Mouse (Mus musculus) heart, embryonic 13.5 days (tissue): ENCODE data around the gene Dtx2. TPM values are rescaled to one million over a fixed set of nuclear protein-coding genes. Genes with fewer than 3 reads are reported as not detected.

Experiments used
- ATAC-seq: fragments of 200-750 bp; cut with Nextera tagmentation; 2 replicates; pipeline ENCODE4 v1.8.0; 2017; ENCODE audit warnings: moderate TSS enrichment; ENCODE audit not compliant: insufficient number of reproducible peaks, low FRiP score, low TSS enrichment; ENCODE audit errors: extremely low read depth
- H3K27ac ChIP-seq: fragments of 300-500 bp; sonication (generic); replicated peaks from 2 replicates; pipeline ENCODE4 v1.5.1; 2015; ENCODE audit warnings: moderate library complexity, mild to moderate bottlenecking, inconsistent platforms
- H3K27me3 ChIP-seq: fragments of 300-500 bp; sonication (generic); replicated peaks from 2 replicates; pipeline ENCODE4 v1.6.1; 2015; ENCODE audit warnings: mild to moderate bottlenecking, inconsistent platforms
- H3K36me3 ChIP-seq: fragments of 300-500 bp; sonication (generic); 2 replicates; pipeline ENCODE4 v1.6.1; 2015; ENCODE audit warnings: mild to moderate bottlenecking, inconsistent platforms
- H3K4me1 ChIP-seq: fragments of 300-500 bp; sonication (generic); 2 replicates; pipeline ENCODE4 v1.6.1; 2015; ENCODE audit warnings: inconsistent platforms
- H3K4me2 ChIP-seq: fragments of 300-500 bp; sonication (generic); 2 replicates; pipeline ENCODE4 v1.6.1; 2015; ENCODE audit warnings: inconsistent platforms, mild to moderate bottlenecking, moderate library complexity
- H3K4me3 ChIP-seq: fragments of 300-500 bp; sonication (generic); 2 replicates; pipeline ENCODE4 v1.5.1; 2015; ENCODE audit warnings: moderate library complexity, mild to moderate bottlenecking, inconsistent platforms
- H3K9ac ChIP-seq: fragments of 300-500 bp; sonication (generic); 2 replicates; pipeline ENCODE4 v1.6.1; 2015; ENCODE audit warnings: inconsistent platforms, mild to moderate bottlenecking, moderate library complexity
- H3K9me3 ChIP-seq: fragments of 300-500 bp; sonication (generic); 2 replicates; pipeline ENCODE4 v1.6.1; 2016; ENCODE audit warnings: inconsistent platforms
- WGBS: fragments of 180-500 bp; shearing (Covaris S2); methylation state at CpG from one replicate; pipeline ENCODE4 v1.1.7; 2015; ENCODE audit warnings: mixed read lengths; 5-methylcytosine and 5-hydroxymethylcytosine counted together
- polyA plus RNA-seq: library from polyadenylated mRNA; unstranded; fragments of >200 nt; fragmentation: Nextera tagmentation; extraction: Ambion mirVana; gene quantifications from 2 replicates; pipeline ENCODE4 v1.2.1, GENCODE M21; 2015

Dtx2 gene
- polyA plus RNA-seq, 1 experiment from 2014 or later: 23.0 TPM

- Histone ChIP-seq H3K9ac (peak overlapping the region; percentile 42; the same call in 1 of the 2 replicates), H3K4me3 (no peak overlapping the region), H3K9me3 (no peaks in the 10 kb centered on the region), H3K4me1 (peaks cover 30% of the 10 kb centered on the region), H3K4me2 (no peak overlapping the region), H3K27ac (peak overlapping the region; percentile 81), H3K36me3 (peaks cover 48% of the 10 kb centered on the region), H3K27me3 (no peaks in the 10 kb centered on the region)
- WGBS: 53% methylated on average over 2 of the region's 2 CpGs
- no peak for ATAC-seq
These were observed 7.7 kb downstream of the Dtx2 start for GRCm38 (mm10) chr5:136002325-136002724.

GRCm38 (mm10) chr5:136002751-136003151 lies 8.2 kb downstream of the Dtx2 start:
- H3K9ac ChIP-seq: peak overlapping the region; percentile 42; the same call in 1 of the 2 replicates

GRCm38 (mm10) chr5:136004537-136004936 lies 9.9 kb downstream of the Dtx2 start:
- Histone ChIP-seq H3K9ac (peak overlapping the region; percentile 5; the same call in 1 of the 2 replicates), H3K9me3 (no peaks in the 10 kb centered on the region), H3K36me3 (peaks cover 29% of the 10 kb centered on the region), H3K4me1 (peaks cover 37% of the 10 kb centered on the region), H3K27me3 (no peaks in the 10 kb centered on the region), H3K4me2 (no peak overlapping the region), H3K27ac (no peak overlapping the region), H3K4me3 (no peak overlapping the region)
- ATAC-seq: no peak
- WGBS: 64% methylated on average over 4 of the region's 4 CpGs

More at GRCm38 (mm10) chr5:136002751-136003151, 8.2 kb downstream of the Dtx2 start:
- no peaks in the 10 kb centered on the region for H3K9me3 ChIP-seq
- H3K4me3 ChIP-seq: no peak overlapping the region
- peaks cover 34% of the 10 kb centered on the region for H3K4me1 ChIP-seq
- WGBS: 14% methylated on average over 3 of the region's 3 CpGs
- peak overlapping the region; percentile 11 for H3K4me2 ChIP-seq
- no peak for ATAC-seq
- peaks cover 44% of the 10 kb centered on the region for H3K36me3 ChIP-seq
- peak overlapping the region; percentile 81 for H3K27ac ChIP-seq
- no peaks in the 10 kb centered on the region for H3K27me3 ChIP-seq

GRCm38 (mm10) chr5:136007745-136008144 lies 13.1 kb downstream of the Dtx2 start:
- H3K27me3 ChIP-seq: no peaks in the 10 kb centered on the region
- no peak overlapping the region for H3K4me3 ChIP-seq
- no peak overlapping the region for H3K27ac ChIP-seq
- H3K4me2 ChIP-seq: no peak overlapping the region
- ATAC-seq: no peak
- peaks cover 28% of the 10 kb centered on the region for H3K4me1 ChIP-seq
- no peaks in the 10 kb centered on the region for H3K9me3 ChIP-seq
- H3K9ac ChIP-seq: no peak overlapping the region
- peaks cover 34% of the 10 kb centered on the region for H3K36me3 ChIP-seq
- 61% methylated on average over 7 of the region's 7 CpGs for WGBS

- Histone ChIP-seq H3K27me3 (no peaks in the 10 kb centered on the region), H3K27ac (peak overlapping the region; percentile 78), H3K9ac (peak overlapping the region; percentile 62), H3K4me3 (no peak overlapping the region), H3K36me3 (peaks cover 51% of the 10 kb centered on the region), H3K4me1 (peaks cover 55% of the 10 kb centered on the region), H3K4me2 (peak overlapping the region; percentile 33), H3K9me3 (no peaks in the 10 kb centered on the region)
- 46% methylated on average over 10 of the region's 10 CpGs for WGBS
- peak; percentile 67 for ATAC-seq
These were observed 20.3 kb downstream of the Dtx2 start for GRCm38 (mm10) chr5:136014877-136015276.

GRCm38 (mm10) chr5:136015586-136015985 lies 21.0 kb downstream of the Dtx2 start:
- peaks cover 61% of the 10 kb centered on the region for H3K4me1 ChIP-seq
- WGBS: 73% methylated on average over 10 of the region's 10 CpGs
- H3K9ac ChIP-seq: peak overlapping the region; percentile 62

GRCm38 (mm10) chr5:136016014-136016876 lies 21.6 kb downstream of the Dtx2 start:
- Histone ChIP-seq H3K4me2 (peak overlapping the region; percentile 33; the same call in 1 of the 2 replicates), H3K9ac (peak overlapping the region; percentile 63), H3K27ac (peak overlapping the region; percentile 78), H3K9me3 (no peaks in the 10 kb centered on the region), H3K4me3 (no peak overlapping the region), H3K36me3 (peaks cover 44% of the 10 kb centered on the region), H3K27me3 (no peaks in the 10 kb centered on the region), H3K4me1 (peaks cover 61% of the 10 kb centered on the region)
- ATAC-seq: no peak
- WGBS: 54% methylated on average over 10 of the region's 10 CpGs

More at GRCm38 (mm10) chr5:136015586-136015985, 21.0 kb downstream of the Dtx2 start:
- Histone ChIP-seq H3K27ac (peak overlapping the region; percentile 78), H3K27me3 (no peaks in the 10 kb centered on the region), H3K36me3 (peaks cover 51% of the 10 kb centered on the region), H3K4me2 (peak overlapping the region; percentile 33), H3K9me3 (no peaks in the 10 kb centered on the region), H3K4me3 (no peak overlapping the region)
- ATAC-seq: no peak

GRCm38 (mm10) chr5:136017262-136017661 lies 22.7 kb downstream of the Dtx2 start:
- Histone ChIP-seq H3K9me3 (no peaks in the 10 kb centered on the region), H3K36me3 (peaks cover 44% of the 10 kb centered on the region), H3K27ac (no peak overlapping the region), H3K9ac (no peak overlapping the region), H3K27me3 (no peaks in the 10 kb centered on the region), H3K4me1 (peaks cover 61% of the 10 kb centered on the region), H3K4me3 (no peak overlapping the region), H3K4me2 (no peak overlapping the region)
- no peak for ATAC-seq
- WGBS: 79% methylated on average over 6 of the region's 6 CpGs

- Histone ChIP-seq H3K4me2 (no peak overlapping the region), H3K9ac (no peak overlapping the region), H3K27ac (peak overlapping the region; percentile 66), H3K9me3 (no peaks in the 10 kb centered on the region), H3K4me1 (peaks cover 61% of the 10 kb centered on the region), H3K36me3 (peaks cover 41% of the 10 kb centered on the region), H3K27me3 (no peaks in the 10 kb centered on the region), H3K4me3 (no peak overlapping the region)
- ATAC-seq: no peak
- WGBS: 62% methylated on average over 2 of the region's 2 CpGs
These were observed 24.1 kb downstream of the Dtx2 start for GRCm38 (mm10) chr5:136018726-136019125.

- Histone ChIP-seq H3K9ac (peak overlapping the region; percentile 10; the same call in 1 of the 2 replicates), H3K4me2 (no peak overlapping the region), H3K36me3 (peaks cover 41% of the 10 kb centered on the region), H3K4me1 (peaks cover 56% of the 10 kb centered on the region), H3K9me3 (no peaks in the 10 kb centered on the region), H3K27ac (peak overlapping the region; percentile 66), H3K27me3 (no peaks in the 10 kb centered on the region), H3K4me3 (no peak overlapping the region)
- 9% methylated on average over 1 of the region's 1 CpGs for WGBS
- no peak for ATAC-seq
These were observed 25.3 kb downstream of the Dtx2 start for GRCm38 (mm10) chr5:136019907-136020306.

- Histone ChIP-seq H3K4me2 (no peak overlapping the region), H3K4me1 (no peaks in the 10 kb centered on the region), H3K9me3 (no peaks in the 10 kb centered on the region), H3K27ac (no peak overlapping the region), H3K27me3 (no peaks in the 10 kb centered on the region), H3K36me3 (peaks cover 76% of the 10 kb centered on the region), H3K9ac (no peak overlapping the region), H3K4me3 (no peak overlapping the region)
- no peak for ATAC-seq
- WGBS: 75% methylated on average over 3 of the region's 3 CpGs
These were observed 31.1 kb downstream of the Dtx2 start for GRCm38 (mm10) chr5:136025712-136026111.
